Mouse (Mus musculus): Measurements from ENCODE around the gene Lrrc8c. TPM values are rescaled to one million over a fixed set of nuclear protein-coding genes. Genes with fewer than 3 reads are reported as not detected.

Lrrc8c gene
- polyA plus RNA-seq, 1 experiment from 2014 or later = 23.0 TPM

DNA sequence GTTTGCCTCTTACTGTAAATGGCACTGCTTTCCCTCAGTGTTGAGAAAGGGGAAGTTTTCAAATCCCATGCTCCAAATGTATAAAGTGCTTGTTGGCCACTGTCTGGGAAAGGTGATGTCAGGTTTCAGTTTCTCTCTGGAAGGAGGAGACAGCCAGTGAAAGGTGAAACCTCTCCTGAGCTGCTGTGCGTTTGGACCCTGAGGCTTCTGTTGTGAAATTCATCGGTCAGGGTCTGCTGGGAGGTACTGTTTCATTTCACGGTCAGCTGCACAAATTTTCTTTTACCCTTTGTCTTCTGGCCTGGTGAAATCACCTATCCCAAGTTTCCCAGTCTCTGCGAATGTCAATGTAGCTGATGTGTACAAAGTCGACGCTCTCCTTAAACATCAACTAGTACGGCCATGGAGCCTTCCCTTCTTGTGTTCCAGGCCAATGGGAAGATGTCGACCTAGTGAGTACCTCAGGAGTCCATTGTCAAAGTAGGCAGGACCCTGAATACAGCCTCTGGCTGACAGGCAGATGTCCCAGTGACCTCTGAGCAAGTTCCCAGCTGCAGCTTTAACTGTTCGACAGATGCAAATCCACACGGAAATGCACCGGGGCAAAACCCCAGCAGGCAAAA, 18.0 kb downstream of the Lrrc8c start:
- 84% methylated on average over 11 of the region's 11 CpGs for WGBS
- Histone ChIP-seq H3K27me3 (replicated peaks; ENCODE audit: insufficient read depth, low read length) (no peaks in the 10 kb centered on the region), H3K36me3 (ENCODE audit: insufficient read depth, low read length) (no peaks in the 10 kb centered on the region), H3K9me3 (ENCODE audit: low read length) (no peaks in the 10 kb centered on the region), H3K27ac (ENCODE audit: low read length) (no peak overlapping the region), H3K4me1 (ENCODE audit: insufficient read depth, low read depth, low read length) (no peaks in the 10 kb centered on the region), H3K4me3 (ENCODE audit: low read depth, low read length) (no peak overlapping the region), H3K4me2 (replicated peaks; ENCODE audit: low read depth, low read length) (no peak overlapping the region), H3K9ac (replicated peaks; ENCODE audit: low read depth) (no peak overlapping the region)
- ATAC-seq (no peak), DNase-seq (ENCODE audit: low spot score) (no peak)
- no peak for TF ChIP-seq CTCF (IDR thresholded peaks at IDR 0.05)
- TF ChIP-seq EP300 (IDR thresholded peaks at IDR 0.05) = no peak

DNA sequence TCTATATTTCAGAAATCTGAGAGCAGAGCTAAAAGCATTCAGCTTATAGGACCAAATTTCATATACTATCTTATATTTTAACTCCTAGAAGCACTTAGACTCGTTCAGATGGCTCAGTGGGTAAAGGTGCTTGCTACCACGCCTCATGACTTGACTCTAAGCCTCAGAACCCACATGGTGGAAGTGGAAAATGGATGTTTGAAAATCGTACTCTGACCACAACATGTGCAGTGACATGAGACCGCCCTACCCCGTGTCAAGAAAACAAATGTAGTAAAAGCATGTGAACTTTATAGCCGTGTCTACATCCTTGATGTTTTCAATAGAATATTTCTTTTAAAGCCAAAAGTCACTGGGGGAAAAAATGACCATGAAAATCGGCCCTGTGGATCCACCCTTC, 21.9 kb downstream of the Lrrc8c start:
- Histone ChIP-seq H3K27me3 (replicated peaks; ENCODE audit: insufficient read depth, low read length) (no peaks in the 10 kb centered on the region), H3K4me3 (ENCODE audit: low read depth, low read length) (no peak overlapping the region), H3K9ac (replicated peaks; ENCODE audit: low read depth) (no peak overlapping the region), H3K4me1 (ENCODE audit: insufficient read depth, low read depth, low read length) (no peaks in the 10 kb centered on the region), H3K4me2 (replicated peaks; ENCODE audit: low read depth, low read length) (no peak overlapping the region), H3K27ac (ENCODE audit: low read length) (no peak overlapping the region), H3K36me3 (ENCODE audit: insufficient read depth, low read length) (no peaks in the 10 kb centered on the region), H3K9me3 (ENCODE audit: low read length) (no peaks in the 10 kb centered on the region)
- DNase-seq (ENCODE audit: low spot score) (no peak), ATAC-seq (no peak)
- TF ChIP-seq EP300 (IDR thresholded peaks at IDR 0.05) = no peak
- no peak for TF ChIP-seq CTCF (IDR thresholded peaks at IDR 0.05)
- WGBS = 87% methylated on average over 7 of the region's 7 CpGs

- 52% methylated on average over 3 of the region's 3 CpGs for WGBS
- TF ChIP-seq EP300 (IDR thresholded peaks at IDR 0.05) (no peak), CTCF (IDR thresholded peaks at IDR 0.05) (no peak)
These were observed 25.9 kb downstream of the Lrrc8c start for GRCm38 (mm10) chr5:105545126-105545525.

GRCm38 (mm10) chr5:105547115-105547514, 27.9 kb downstream of the Lrrc8c start:
- no peak for DNase-seq (ENCODE audit: low spot score)
- Histone ChIP-seq H3K9ac (replicated peaks; ENCODE audit: low read depth) (no peak overlapping the region), H3K27me3 (replicated peaks; ENCODE audit: insufficient read depth, low read length) (no peaks in the 10 kb centered on the region), H3K4me1 (ENCODE audit: insufficient read depth, low read depth, low read length) (no peaks in the 10 kb centered on the region), H3K9me3 (ENCODE audit: low read length) (no peaks in the 10 kb centered on the region), H3K36me3 (ENCODE audit: insufficient read depth, low read length) (no peaks in the 10 kb centered on the region), H3K4me3 (ENCODE audit: low read depth, low read length) (no peak overlapping the region), H3K4me2 (replicated peaks; ENCODE audit: low read depth, low read length) (no peak overlapping the region), H3K27ac (ENCODE audit: low read length) (no peak overlapping the region)
- WGBS = 90% methylated on average over 4 of the region's 4 CpGs
- TF ChIP-seq CTCF (IDR thresholded peaks at IDR 0.05) (no peak), EP300 (IDR thresholded peaks at IDR 0.05) (no peak)
- ATAC-seq = no peak

More at GRCm38 (mm10) chr5:105545126-105545525, 25.9 kb downstream of the Lrrc8c start:
- Histone ChIP-seq H3K4me1 (ENCODE audit: insufficient read depth, low read depth, low read length) (no peaks in the 10 kb centered on the region), H3K27ac (ENCODE audit: low read length) (no peak overlapping the region), H3K9ac (replicated peaks; ENCODE audit: low read depth) (no peak overlapping the region), H3K4me3 (ENCODE audit: low read depth, low read length) (no peak overlapping the region), H3K27me3 (replicated peaks; ENCODE audit: insufficient read depth, low read length) (no peaks in the 10 kb centered on the region), H3K4me2 (replicated peaks; ENCODE audit: low read depth, low read length) (no peak overlapping the region), H3K36me3 (ENCODE audit: insufficient read depth, low read length) (no peaks in the 10 kb centered on the region), H3K9me3 (ENCODE audit: low read length) (no peaks in the 10 kb centered on the region)
- ATAC-seq = no peak
- no peak for DNase-seq (ENCODE audit: low spot score)

- Histone ChIP-seq H3K9me3 (ENCODE audit: low read length) (no peaks in the 10 kb centered on the region), H3K9ac (replicated peaks; ENCODE audit: low read depth) (no peak overlapping the region), H3K27ac (ENCODE audit: low read length) (no peak overlapping the region), H3K4me1 (ENCODE audit: insufficient read depth, low read depth, low read length) (no peaks in the 10 kb centered on the region), H3K27me3 (replicated peaks; ENCODE audit: insufficient read depth, low read length) (no peaks in the 10 kb centered on the region), H3K4me3 (ENCODE audit: low read depth, low read length) (no peak overlapping the region), H3K36me3 (ENCODE audit: insufficient read depth, low read length) (no peaks in the 10 kb centered on the region), H3K4me2 (replicated peaks; ENCODE audit: low read depth, low read length) (no peak overlapping the region)
- DNase-seq (ENCODE audit: low spot score) = no peak
- 44% methylated on average over 1 of the region's 1 CpGs for WGBS
- TF ChIP-seq EP300 (IDR thresholded peaks at IDR 0.05) (peak; percentile 12; the same call in 1 of the 2 replicates), CTCF (IDR thresholded peaks at IDR 0.05) (no peak)
- no peak for ATAC-seq
These were observed 32.6 kb downstream of the Lrrc8c start for GRCm38 (mm10) chr5:105551808-105552207.

- H3K27ac ChIP-seq (ENCODE audit: low read length) = no peak overlapping the region
- no peaks in the 10 kb centered on the region for H3K36me3 ChIP-seq (ENCODE audit: insufficient read depth, low read length)
- ATAC-seq (no peak), DNase-seq (ENCODE audit: low spot score) (no peak)
- H3K9ac ChIP-seq (replicated peaks; ENCODE audit: low read depth) = no peak overlapping the region
- WGBS = 81% methylated on average over 6 of the region's 6 CpGs
- H3K4me1 ChIP-seq (ENCODE audit: insufficient read depth, low read depth, low read length) = no peaks in the 10 kb centered on the region
- no peak for TF ChIP-seq EP300 (IDR thresholded peaks at IDR 0.05)
- TF ChIP-seq CTCF (IDR thresholded peaks at IDR 0.05) = no peak
- H3K4me2 ChIP-seq (replicated peaks; ENCODE audit: low read depth, low read length) = no peak overlapping the region
- H3K9me3 ChIP-seq (ENCODE audit: low read length) = no peaks in the 10 kb centered on the region
- H3K27me3 ChIP-seq (replicated peaks; ENCODE audit: insufficient read depth, low read length) = no peaks in the 10 kb centered on the region
- H3K4me3 ChIP-seq (ENCODE audit: low read depth, low read length) = no peak overlapping the region
These were observed 37.1 kb downstream of the Lrrc8c start for GRCm38 (mm10) chr5:105556291-105556690.
